Mouse (Mus musculus) limb, embryonic 12.5 days (tissue): Measurements from ENCODE around the gene Gm826. TPM values are rescaled to one million over a fixed set of nuclear protein-coding genes. Genes with fewer than 3 reads are reported as not detected.

ENCODE experiments used
- ATAC-seq: fragments of 200-750 bp; cut with Nextera tagmentation; 2 replicates; pipeline ENCODE4 v1.8.0; 2017; ENCODE audit warnings: low read depth, moderate TSS enrichment; ENCODE audit not compliant: insufficient number of reproducible peaks, insufficient read depth, low FRiP score, low TSS enrichment
- H3K27ac ChIP-seq: fragments of 300-500 bp; sonication (generic); 2 replicates; pipeline ENCODE4 v1.5.1; 2016; ENCODE audit warnings: mild to moderate bottlenecking, moderate library complexity
- H3K27me3 ChIP-seq: fragments of 300-500 bp; sonication (generic); 2 replicates; pipeline ENCODE4 v1.6.1; 2016; ENCODE audit warnings: mild to moderate bottlenecking, moderate library complexity
- H3K36me3 ChIP-seq: fragments of 300-500 bp; sonication (generic); 2 replicates; pipeline ENCODE4 v1.6.1; 2016; ENCODE audit warnings: mild to moderate bottlenecking, moderate library complexity
- H3K4me1 ChIP-seq: fragments of 300-500 bp; sonication (generic); replicated peaks from 2 replicates; pipeline ENCODE4 v1.6.1; 2016
- H3K4me2 ChIP-seq: fragments of 300-500 bp; sonication (generic); 2 replicates; pipeline ENCODE4 v1.6.1; 2016; ENCODE audit warnings: mild to moderate bottlenecking, moderate library complexity
- H3K4me3 ChIP-seq: fragments of 300-500 bp; sonication (generic); replicated peaks from 2 replicates; pipeline ENCODE4 v1.5.1; 2016; ENCODE audit warnings: mild to moderate bottlenecking
- H3K9ac ChIP-seq: fragments of 300-500 bp; sonication (generic); replicated peaks from 2 replicates; pipeline ENCODE4 v1.6.1; 2016; ENCODE audit warnings: mild to moderate bottlenecking, moderate library complexity
- H3K9me3 ChIP-seq: fragments of 300-500 bp; sonication (generic); 2 replicates; pipeline ENCODE4 v1.6.1; 2016; ENCODE audit warnings: mild to moderate bottlenecking, moderate library complexity
- WGBS: fragments of 180-500 bp; shearing (Covaris S2); methylation state at CpG from one replicate; pipeline ENCODE4 v1.1.7; 2016; 5-methylcytosine and 5-hydroxymethylcytosine counted together
- polyA plus RNA-seq: library from polyadenylated mRNA; unstranded; fragments of >200 nt; fragmentation: Nextera tagmentation; extraction: Ambion mirVana; gene quantifications from 2 replicates; pipeline ENCODE4 v1.2.1, GENCODE M21; 2016

Gene Gm826
- polyA plus RNA-seq, 1 experiment from 2014 or later = not detected

DNA sequence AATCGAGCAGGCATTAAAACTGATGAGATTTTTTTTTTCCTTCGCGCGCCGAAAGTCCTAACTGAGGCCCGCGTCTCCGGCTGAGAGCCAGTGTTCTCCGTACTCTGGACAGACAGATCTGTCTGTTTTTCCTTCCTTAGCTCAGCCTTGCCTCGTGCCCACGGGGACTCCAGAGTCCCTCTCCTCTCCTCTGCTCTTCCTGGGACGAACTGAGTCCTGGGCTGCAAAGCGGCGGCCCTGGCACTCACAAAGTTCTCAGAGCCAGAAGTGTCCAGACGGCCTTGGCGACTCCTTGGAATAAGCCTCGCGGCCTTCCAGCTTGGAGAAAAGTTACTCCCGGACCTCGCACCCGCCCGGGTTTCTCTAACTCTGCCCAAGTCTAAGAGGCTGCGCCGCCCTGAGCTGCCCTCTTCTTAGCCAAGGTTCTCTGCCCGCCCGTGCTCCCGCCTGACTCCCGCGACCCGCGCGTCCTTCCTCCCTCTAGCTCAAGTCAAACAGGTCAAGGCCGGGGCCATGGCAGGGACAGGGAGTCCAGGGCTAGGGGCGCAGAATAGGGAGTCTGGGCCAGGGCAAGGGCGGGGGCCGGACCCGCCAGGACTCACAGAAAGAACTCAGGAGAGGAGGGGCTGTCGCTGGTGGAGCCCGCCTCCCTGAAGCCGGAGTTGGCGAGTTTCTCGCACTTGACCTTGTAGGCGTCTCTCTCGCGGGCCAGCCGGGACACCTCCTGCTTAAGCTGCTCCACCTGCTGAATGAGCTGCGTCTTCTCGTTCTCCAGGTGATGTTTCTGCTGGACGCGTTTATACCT is 31.3 kb upstream of the Gm826 start:
- H3K27ac ChIP-seq = no peak overlapping the region
- peak overlapping the region; percentile 60 for H3K4me3 ChIP-seq
- under 1% methylated on average over 50 of the region's 50 CpGs for WGBS
- peak overlapping the region; percentile 95 for H3K4me2 ChIP-seq
- H3K27me3 ChIP-seq = peaks cover 82% of the 10 kb centered on the region
- peaks cover 47% of the 10 kb centered on the region for H3K4me1 ChIP-seq
- peak overlapping the region; percentile 67 for H3K9ac ChIP-seq
- no peak for ATAC-seq
- H3K9me3 ChIP-seq = no peaks in the 10 kb centered on the region
- H3K36me3 ChIP-seq = no peaks in the 10 kb centered on the region

DNA sequence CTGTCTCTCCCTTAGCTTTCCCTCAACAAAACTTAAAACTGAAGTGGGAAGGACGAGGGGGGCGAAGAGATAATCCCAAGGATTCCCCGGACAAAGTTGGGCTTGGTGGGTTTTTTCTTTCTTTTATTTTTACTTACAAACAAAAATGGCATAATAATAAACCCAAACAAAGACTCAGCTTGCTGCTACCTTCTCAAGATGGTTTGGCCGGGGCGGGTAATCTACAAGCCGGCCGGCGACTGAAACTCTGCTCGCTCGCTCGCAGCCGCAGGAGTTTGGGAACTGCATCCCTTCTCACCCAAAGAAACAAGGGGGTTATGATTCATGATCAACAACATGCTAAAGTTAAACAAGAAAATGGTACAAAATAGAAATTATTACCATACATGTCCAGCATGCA is 30.7 kb upstream of the Gm826 start:
- Histone ChIP-seq H3K9me3 (no peaks in the 10 kb centered on the region), H3K4me2 (peak overlapping the region; percentile 95), H3K27me3 (peaks cover 82% of the 10 kb centered on the region), H3K27ac (no peak overlapping the region), H3K4me1 (peaks cover 48% of the 10 kb centered on the region), H3K4me3 (peak overlapping the region; percentile 60), H3K36me3 (no peaks in the 10 kb centered on the region), H3K9ac (no peak overlapping the region; the same call in 1 of the 2 replicates)
- WGBS = under 1% methylated on average over 12 of the region's 12 CpGs
- ATAC-seq = no peak

DNA sequence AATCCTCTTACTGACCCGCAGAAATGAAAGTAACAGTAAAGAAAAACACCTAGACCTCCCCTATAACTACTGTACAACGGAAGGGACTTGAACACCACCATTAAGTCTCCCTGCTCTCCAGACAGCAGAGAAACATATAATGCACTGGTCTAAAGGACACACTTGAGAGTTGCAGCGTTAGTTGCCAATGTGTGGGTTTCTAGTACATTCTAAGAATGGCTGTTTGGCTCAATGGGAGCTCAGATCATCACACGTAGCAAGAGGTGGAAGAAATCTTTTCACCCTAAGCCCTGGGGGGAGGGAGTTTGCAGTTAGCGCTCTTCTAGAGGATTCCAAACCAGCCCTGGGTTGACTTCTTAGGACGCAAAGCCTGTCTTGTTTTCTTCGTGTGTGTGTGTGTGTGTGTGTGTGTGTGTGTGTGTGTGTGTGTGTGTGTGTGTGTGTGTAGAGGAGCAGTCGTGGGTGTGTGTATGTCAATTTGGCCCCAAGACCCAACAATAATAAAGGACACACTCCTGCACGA is 30.2 kb upstream of the Gm826 start:
- Histone ChIP-seq H3K9ac (peak overlapping the region; percentile 45; the same call in 1 of the 2 replicates), H3K27me3 (peaks cover 82% of the 10 kb centered on the region), H3K27ac (no peak overlapping the region), H3K4me1 (peaks cover 44% of the 10 kb centered on the region), H3K9me3 (no peaks in the 10 kb centered on the region), H3K36me3 (no peaks in the 10 kb centered on the region), H3K4me3 (peak overlapping the region; percentile 60), H3K4me2 (peak overlapping the region; percentile 95)
- ATAC-seq = no peak
- 2% methylated on average over 9 of the region's 9 CpGs for WGBS

DNA sequence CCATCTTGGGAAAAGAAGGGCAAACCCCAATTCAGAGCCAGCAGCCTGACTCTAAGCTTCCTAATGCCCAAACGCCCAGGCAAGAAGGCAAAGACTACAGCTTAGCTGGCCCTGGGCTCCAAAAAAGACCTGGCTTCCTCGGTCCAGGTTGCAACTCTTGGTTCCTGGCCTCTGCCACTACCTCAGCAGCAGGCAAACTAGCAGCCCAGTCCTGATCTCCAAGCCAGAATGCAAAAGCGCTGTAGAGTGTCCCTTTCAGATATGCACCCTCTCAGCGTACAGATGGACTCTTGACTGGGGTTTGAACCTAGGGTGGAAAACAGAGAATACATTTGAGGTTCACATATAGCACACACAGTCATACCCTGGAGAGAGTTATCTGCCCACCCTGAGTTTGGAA is 29.2 kb upstream of the Gm826 start:
- peaks cover 82% of the 10 kb centered on the region for H3K27me3 ChIP-seq
- no peak overlapping the region for H3K4me2 ChIP-seq
- no peaks in the 10 kb centered on the region for H3K9me3 ChIP-seq
- H3K36me3 ChIP-seq = no peaks in the 10 kb centered on the region
- 17% methylated on average over 4 of the region's 4 CpGs for WGBS
- H3K9ac ChIP-seq = no peak overlapping the region
- ATAC-seq = no peak
- peak overlapping the region; percentile 6; the same call in 1 of the 2 replicates for H3K4me3 ChIP-seq
- H3K4me1 ChIP-seq = peaks cover 45% of the 10 kb centered on the region
- H3K27ac ChIP-seq = no peak overlapping the region

DNA sequence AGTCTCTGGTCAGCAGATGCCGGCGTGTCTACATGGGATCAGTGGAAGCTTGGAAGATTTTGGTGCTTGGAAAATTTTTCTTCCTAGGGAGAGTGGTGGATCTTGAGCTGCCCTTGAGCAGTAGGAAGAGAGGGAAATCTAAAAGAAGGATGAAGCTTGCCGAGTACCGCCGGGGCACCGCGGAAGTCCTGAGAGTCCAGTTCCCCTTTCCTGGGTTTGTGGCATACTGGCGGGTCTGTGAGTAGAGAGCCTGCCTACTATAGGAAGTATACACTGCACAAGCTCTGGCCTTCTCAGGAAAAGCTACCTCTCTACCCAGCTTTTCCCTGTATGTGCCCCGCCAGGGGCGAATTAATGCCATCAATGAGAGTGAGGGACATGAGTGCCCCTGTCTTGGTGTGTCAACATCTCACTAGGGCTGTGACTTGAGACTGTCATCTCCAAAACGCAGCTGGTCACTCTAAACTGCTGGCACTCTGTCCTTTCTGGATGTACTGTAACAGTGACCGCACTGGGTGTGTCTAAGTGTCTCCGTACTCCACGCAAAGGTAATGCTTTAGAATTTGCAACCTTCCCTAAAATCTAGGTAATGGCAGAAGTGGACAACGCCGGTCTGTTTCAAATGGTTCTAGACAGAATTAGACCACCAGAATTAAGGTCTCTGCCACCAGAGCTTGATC is 27.6 kb upstream of the Gm826 start:
- 7% methylated on average over 16 of the region's 16 CpGs for WGBS
- Histone ChIP-seq H3K27ac (no peak overlapping the region), H3K9me3 (no peaks in the 10 kb centered on the region), H3K4me3 (no peak overlapping the region), H3K27me3 (peaks cover 93% of the 10 kb centered on the region), H3K9ac (no peak overlapping the region), H3K4me1 (peaks cover 51% of the 10 kb centered on the region), H3K4me2 (no peak overlapping the region), H3K36me3 (no peaks in the 10 kb centered on the region)
- ATAC-seq = no peak

DNA sequence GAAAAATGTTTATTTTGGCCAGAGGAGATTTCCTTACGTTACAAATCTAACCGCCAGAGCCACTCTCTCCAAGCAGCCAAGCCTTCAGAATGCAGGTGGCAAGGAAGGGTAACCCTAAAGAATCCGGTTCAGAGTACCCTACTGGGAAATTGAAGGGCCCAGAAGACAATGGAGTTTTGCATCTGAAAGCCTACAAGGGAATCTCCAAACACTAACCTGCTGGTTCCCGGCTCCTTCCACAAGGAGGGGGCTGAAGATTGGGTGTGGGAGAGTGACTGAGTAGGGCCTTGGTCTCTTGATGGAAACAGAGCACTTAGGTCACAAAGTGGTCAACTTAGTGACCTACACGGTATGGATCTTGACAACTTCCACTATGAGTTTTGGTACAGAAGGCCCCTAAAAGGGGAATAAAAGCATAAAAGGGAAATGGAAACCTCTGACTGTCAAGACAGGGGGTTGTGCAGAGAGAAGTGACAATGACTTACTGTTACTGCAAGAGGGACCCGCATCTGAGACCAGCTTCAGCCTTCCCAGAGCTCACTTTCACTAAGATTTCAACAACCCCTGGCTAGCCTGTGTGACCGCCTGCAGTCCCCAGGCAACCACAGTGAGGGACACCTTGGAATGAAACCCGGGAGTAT is 26.4 kb upstream of the Gm826 start:
- 6% methylated on average over 8 of the region's 8 CpGs for WGBS
- ATAC-seq = no peak
- Histone ChIP-seq H3K4me2 (no peak overlapping the region), H3K27ac (no peak overlapping the region), H3K36me3 (no peaks in the 10 kb centered on the region), H3K9me3 (no peaks in the 10 kb centered on the region), H3K9ac (no peak overlapping the region), H3K27me3 (peaks cover 87% of the 10 kb centered on the region), H3K4me1 (peaks cover 39% of the 10 kb centered on the region), H3K4me3 (no peak overlapping the region)

DNA sequence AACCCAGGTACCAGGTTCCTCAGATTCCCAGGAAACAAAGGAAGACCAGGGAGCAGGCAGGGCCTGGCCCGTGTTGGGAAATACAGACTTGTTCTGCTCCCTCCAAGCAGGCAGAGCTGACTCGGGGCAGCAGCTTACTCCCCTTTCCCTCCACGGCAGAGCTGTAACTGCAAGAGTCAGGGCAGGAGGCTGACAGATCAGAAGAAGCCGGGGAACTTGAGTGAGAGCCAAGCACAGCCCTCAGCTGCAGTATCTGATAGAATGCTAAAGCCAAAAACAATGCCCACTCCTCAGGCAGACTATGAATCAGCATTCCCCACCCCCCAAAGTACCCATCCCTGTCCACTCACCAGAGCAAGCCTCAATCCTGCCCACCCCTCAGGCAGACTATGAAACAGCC is 24.9 kb upstream of the Gm826 start:
- Histone ChIP-seq H3K27ac (no peak overlapping the region), H3K9me3 (no peaks in the 10 kb centered on the region), H3K4me1 (peaks cover 30% of the 10 kb centered on the region), H3K4me3 (no peak overlapping the region), H3K36me3 (no peaks in the 10 kb centered on the region), H3K4me2 (no peak overlapping the region), H3K27me3 (peaks cover 82% of the 10 kb centered on the region), H3K9ac (no peak overlapping the region)
- WGBS = under 1% methylated on average over 4 of the region's 4 CpGs
- ATAC-seq = no peak; the same call in 1 of the 2 replicates

DNA sequence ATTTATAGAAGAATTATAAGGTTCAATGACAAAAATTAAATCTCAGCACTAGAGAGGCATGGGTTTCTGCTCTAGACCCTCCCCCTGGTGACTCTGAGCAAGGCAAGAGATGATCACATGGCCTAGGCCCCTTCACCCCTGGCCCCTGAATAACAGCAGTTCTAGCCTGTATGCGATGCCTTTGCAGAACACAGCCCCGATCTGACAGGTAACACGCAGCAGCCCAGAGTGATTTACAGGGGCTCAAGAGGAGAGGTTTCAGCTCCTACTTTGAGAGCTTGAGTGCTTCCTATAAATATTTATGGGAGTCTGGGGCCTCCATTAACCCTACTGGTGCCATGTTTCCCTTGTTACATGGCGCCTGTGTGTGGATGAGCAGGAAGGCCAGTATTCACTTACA is 23.5 kb upstream of the Gm826 start:
- no peaks in the 10 kb centered on the region for H3K9me3 ChIP-seq
- peaks cover 42% of the 10 kb centered on the region for H3K4me1 ChIP-seq
- H3K27ac ChIP-seq = no peak overlapping the region
- no peak overlapping the region for H3K4me2 ChIP-seq
- no peak; the same call in 1 of the 2 replicates for ATAC-seq
- H3K4me3 ChIP-seq = no peak overlapping the region
- H3K9ac ChIP-seq = no peak overlapping the region
- H3K27me3 ChIP-seq = peaks cover 75% of the 10 kb centered on the region
- WGBS = 14% methylated on average over 4 of the region's 4 CpGs
- H3K36me3 ChIP-seq = no peaks in the 10 kb centered on the region

DNA sequence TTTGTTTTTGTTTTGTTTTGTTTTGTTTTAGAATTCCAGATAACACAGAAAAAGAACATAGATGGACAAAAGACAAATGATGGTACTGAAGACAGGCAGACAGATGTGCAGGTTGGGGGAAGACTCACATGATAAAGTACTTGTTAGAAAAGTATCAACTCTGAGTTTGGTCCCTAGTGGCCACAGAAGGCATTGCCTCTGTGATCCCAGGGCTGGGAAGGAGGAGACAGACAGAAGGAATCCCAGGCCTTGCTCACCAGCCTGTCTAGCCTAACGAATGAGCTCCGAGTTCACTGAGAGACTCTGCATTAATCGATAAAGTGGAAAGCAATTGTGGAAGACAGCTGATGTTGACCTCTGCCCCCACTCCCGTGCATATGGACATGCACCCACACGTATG is 22.2 kb upstream of the Gm826 start:
- H3K4me2 ChIP-seq = no peak overlapping the region
- no peaks in the 10 kb centered on the region for H3K36me3 ChIP-seq
- H3K4me1 ChIP-seq = peaks cover 48% of the 10 kb centered on the region
- peaks cover 62% of the 10 kb centered on the region for H3K27me3 ChIP-seq
- no peak overlapping the region for H3K27ac ChIP-seq
- H3K9ac ChIP-seq = no peak overlapping the region
- no peaks in the 10 kb centered on the region for H3K9me3 ChIP-seq
- 63% methylated on average over 5 of the region's 5 CpGs for WGBS
- no peak overlapping the region for H3K4me3 ChIP-seq
- no peak for ATAC-seq

DNA sequence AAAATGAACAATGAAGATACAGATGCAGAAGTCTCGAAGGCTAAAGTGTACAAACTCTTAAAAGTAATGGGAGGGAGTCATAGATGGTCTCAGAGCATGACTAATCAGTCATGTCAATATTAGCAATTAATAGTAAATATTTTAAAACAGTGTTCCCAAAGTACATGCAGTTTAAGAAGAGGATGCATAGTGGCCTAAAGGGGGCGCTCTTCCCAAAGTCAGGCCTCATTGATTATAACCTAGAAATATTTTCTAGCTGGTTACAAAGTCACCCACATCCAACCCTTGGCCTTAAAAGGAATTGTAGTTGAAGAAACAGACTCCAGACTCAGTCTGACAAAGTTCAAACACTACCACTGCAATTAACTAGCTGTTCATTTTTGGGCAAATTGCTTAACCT is 20.4 kb upstream of the Gm826 start:
- H3K27ac ChIP-seq = no peak overlapping the region
- no peak for ATAC-seq
- H3K36me3 ChIP-seq = no peaks in the 10 kb centered on the region
- no peak overlapping the region for H3K4me2 ChIP-seq
- H3K4me1 ChIP-seq = peaks cover 43% of the 10 kb centered on the region
- 68% methylated on average over 2 of the region's 2 CpGs for WGBS
- H3K4me3 ChIP-seq = no peak overlapping the region
- H3K27me3 ChIP-seq = peaks cover 46% of the 10 kb centered on the region
- no peak overlapping the region for H3K9ac ChIP-seq
- H3K9me3 ChIP-seq = no peaks in the 10 kb centered on the region

DNA sequence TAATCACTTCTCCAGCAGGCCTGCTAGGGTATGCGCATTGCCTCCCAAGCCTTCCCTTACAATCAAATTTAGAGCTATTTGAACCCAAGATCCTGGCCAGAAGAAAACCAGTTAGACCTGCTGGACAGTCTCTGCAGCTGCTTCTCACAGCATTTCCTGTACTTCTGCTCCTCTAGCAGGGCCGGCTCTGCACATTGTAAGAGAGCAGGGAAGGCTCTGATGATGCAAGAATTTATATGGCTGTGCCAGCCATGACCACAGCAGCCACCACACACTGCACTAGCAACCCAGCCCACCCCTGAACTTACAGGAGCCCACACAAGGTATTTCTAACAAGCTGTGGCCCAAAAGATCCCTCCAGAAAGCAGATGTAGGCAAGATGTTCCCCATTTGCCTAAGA is 19.6 kb upstream of the Gm826 start:
- WGBS = 36% methylated on average over 2 of the region's 2 CpGs
- Histone ChIP-seq H3K9ac (no peak overlapping the region), H3K9me3 (no peaks in the 10 kb centered on the region), H3K27me3 (peaks cover 39% of the 10 kb centered on the region), H3K4me2 (no peak overlapping the region), H3K27ac (no peak overlapping the region), H3K4me1 (peaks cover 42% of the 10 kb centered on the region), H3K36me3 (no peaks in the 10 kb centered on the region), H3K4me3 (no peak overlapping the region)
- ATAC-seq = no peak
